Mouse (Mus musculus): ENCODE measurements around the gene Rgl3. TPM values are rescaled to one million over a fixed set of nuclear protein-coding genes. Genes with fewer than 3 reads are reported as not detected.

The Rgl3 gene
- polyA plus RNA-seq, 1 experiment from 2014 or later = 1.6 TPM

DNA sequence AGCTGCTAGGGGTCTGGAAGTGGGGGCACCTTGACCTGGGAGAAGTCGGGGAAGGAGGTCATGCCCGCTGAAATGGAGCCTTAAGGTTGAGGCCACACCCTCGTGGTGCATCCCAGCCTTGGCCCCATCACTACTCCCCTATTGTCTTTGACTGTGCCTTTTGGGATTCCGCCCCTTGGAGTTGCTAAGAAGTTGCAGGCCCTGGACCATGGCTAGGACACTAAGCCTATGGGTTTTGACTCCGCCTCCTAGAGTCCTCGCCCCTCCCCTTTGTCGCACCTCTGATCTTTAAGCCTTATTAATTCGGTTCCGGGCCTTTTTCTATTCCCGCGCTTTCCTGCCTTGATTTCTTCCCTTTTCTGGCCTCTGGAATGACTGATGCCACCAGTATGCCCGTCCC lies 45.6 kb downstream of the Rgl3 start:
- peaks cover 64% of the 10 kb centered on the region for H3K36me3 ChIP-seq
- ATAC-seq (ENCODE audit: low FRiP score) = no peak

DNA sequence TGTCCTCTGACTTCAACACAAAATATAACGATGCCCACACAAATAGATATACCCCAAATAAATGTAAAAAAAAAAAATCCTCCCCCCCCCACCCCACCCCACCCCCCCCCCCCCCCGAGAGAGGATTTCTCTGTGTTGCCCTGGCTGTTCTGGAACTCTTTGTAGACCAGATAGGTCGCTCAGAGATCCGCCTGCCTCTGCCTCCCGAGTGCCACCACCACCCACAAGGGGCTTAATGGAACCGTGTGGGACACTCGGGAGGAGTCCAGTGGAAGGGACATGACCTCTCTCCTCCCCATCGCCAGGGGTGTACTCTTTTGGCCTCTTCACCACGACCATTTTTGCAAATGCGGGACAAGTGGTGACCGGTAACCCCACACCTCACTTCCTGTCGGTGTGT lies 46.2 kb downstream of the Rgl3 start:
- Histone ChIP-seq H3K36me3 (peaks cover 60% of the 10 kb centered on the region), H3K27me3 (replicated peaks) (0 out of 2 replicates have a peak, but pooled peaks cover 5% of the 10 kb centered on the region)
- ATAC-seq (ENCODE audit: low FRiP score) = no peak

More for the DNA sequence above, 45.6 kb downstream of the Rgl3 start:
- 50% methylated on average over 12 of the region's 12 CpGs for WGBS
- peaks cover 12% of the 10 kb centered on the region for H3K4me1 ChIP-seq
- no peak overlapping the region for H3K4me3 ChIP-seq (replicated peaks)
- H3K9me3 ChIP-seq (replicated peaks) = no peaks in the 10 kb centered on the region
- no peak overlapping the region for H3K27ac ChIP-seq (replicated peaks)
- no peak overlapping the region for H3K9ac ChIP-seq (replicated peaks)
- 0 out of 2 replicates have a peak, but pooled peaks cover 5% of the 10 kb centered on the region for H3K27me3 ChIP-seq (replicated peaks)
- H3K4me2 ChIP-seq = no peak overlapping the region

DNA sequence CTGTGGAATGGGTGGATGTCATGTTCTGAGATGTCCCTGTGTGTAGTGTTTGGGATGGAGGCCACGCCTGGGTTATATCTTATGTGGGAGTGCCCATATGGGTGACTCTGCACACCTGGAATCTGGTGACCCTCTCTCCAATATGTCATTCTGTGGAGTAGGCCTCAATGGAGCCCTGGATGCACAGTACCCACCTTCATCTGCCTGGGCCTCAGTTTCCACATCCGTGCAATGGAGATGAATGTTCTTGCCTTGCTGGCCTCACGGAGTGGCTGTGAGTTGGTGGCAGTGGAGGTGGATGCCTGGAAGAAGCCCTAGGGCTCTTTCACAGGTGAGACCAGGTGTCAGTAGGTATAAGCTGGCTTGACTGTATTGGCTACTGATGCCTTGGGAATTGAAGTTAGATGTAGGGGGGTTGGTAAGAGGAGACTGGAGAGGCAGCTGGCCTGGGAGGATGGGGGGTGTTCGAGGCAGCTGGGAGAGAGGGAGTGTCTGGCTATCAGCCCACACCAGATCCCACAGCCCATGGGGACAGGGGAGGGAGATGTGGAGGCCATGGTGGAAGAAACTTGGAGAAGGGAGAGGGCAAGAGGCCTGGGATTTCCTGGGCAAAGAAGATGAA lies 50.9 kb downstream of the Rgl3 start:
- H3K4me3 ChIP-seq (replicated peaks) = peak overlapping the region; percentile 74
- no peak overlapping the region for H3K27ac ChIP-seq (replicated peaks)
- H3K9ac ChIP-seq (replicated peaks) = peak overlapping the region; percentile 88
- peak overlapping the region; percentile 65 for H3K4me2 ChIP-seq
- H3K36me3 ChIP-seq = peaks cover 28% of the 10 kb centered on the region
- H3K4me1 ChIP-seq = peaks cover 32% of the 10 kb centered on the region
- H3K27me3 ChIP-seq (replicated peaks) = no peaks in the 10 kb centered on the region
- 82% methylated on average over 4 of the region's 4 CpGs for WGBS
- no peak for ATAC-seq (ENCODE audit: low FRiP score)
- no peaks in the 10 kb centered on the region for H3K9me3 ChIP-seq (replicated peaks)

More for the DNA sequence above, 46.2 kb downstream of the Rgl3 start:
- WGBS = 79% methylated on average over 12 of the region's 12 CpGs
- no peaks in the 10 kb centered on the region for H3K9me3 ChIP-seq (replicated peaks)
- no peak overlapping the region for H3K27ac ChIP-seq (replicated peaks)
- no peak overlapping the region for H3K4me2 ChIP-seq
- H3K4me1 ChIP-seq = peaks cover 18% of the 10 kb centered on the region
- H3K9ac ChIP-seq (replicated peaks) = no peak overlapping the region
- H3K4me3 ChIP-seq (replicated peaks) = no peak overlapping the region

DNA sequence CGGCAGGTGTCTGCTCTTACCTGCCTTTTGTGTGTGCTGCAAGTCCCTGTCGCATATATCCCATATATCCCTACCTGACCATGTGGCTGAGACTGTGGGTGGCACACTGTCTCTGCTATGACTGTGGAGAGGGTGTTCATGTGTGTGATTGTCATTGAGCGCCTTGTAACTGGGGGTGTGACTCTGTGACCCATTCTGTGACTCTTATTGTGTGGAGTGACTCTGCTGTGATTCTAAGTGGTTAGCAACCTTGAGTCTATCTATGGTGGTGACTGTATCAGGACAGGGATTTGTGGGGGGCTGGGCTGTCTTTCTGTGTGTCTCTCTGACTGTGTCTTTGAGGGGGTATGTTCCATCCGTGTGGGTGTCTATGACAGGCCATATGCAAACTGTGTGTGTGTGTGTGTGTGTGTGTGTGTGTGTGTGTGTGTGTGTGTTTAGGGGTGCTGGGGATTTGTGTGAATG lies 51.5 kb downstream of the Rgl3 start:
- no peaks in the 10 kb centered on the region for H3K27me3 ChIP-seq (replicated peaks)
- peaks cover 28% of the 10 kb centered on the region for H3K36me3 ChIP-seq
- H3K4me1 ChIP-seq = peaks cover 32% of the 10 kb centered on the region
- peak overlapping the region; percentile 88; the same call in 1 of the 2 replicates for H3K27ac ChIP-seq (replicated peaks)
- no peaks in the 10 kb centered on the region for H3K9me3 ChIP-seq (replicated peaks)
- 64% methylated on average over 4 of the region's 4 CpGs for WGBS
- peak overlapping the region; percentile 74 for H3K4me3 ChIP-seq (replicated peaks)
- peak; percentile 18; the same call in 1 of the 2 replicates for ATAC-seq (ENCODE audit: low FRiP score)
- H3K4me2 ChIP-seq = peak overlapping the region; percentile 65
- peak overlapping the region; percentile 88 for H3K9ac ChIP-seq (replicated peaks)

DNA sequence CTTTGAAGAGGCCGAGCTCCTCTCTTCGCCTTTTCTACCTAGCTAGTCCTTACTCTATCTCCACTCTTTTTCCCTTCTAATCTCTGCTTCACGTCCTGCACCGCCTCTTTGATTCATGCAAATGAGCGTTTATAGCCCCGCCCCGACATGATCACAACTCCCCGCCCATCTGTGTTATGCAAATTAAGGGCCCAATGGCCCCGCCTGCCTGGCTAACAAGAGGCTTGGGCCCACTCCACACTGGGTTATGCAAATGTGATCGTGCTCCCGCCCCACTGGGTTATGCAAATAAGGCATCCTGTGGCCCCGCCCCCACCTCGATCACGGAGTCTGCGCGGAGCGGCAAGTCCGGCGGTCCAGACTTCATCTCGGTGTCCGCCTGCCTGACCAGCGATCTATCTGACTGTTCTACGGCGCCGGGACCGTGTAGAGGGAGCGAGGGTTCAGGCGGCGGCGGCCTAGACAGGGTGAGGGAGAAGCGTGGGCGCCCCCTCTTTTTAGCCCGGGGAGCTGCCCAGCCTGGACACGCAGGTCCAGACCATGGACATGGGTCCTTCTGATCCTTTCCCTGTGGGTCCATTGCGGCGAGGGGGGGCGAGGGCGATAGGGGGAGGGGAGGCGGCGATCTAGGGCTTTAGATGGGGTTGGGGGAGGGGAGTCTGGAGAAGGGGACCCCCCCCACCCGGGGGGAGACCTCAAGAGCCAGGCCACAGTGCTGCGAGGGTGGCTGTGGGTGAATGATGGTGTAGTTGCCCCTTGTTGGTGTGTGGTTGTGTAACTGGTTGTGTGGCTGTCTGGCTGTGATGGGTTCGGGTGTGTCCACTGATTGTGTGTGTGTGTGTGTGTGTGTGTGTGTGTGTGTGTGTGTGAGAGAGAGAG lies 52.3 kb downstream of the Rgl3 start, which contains the start of gene Plppr2:
TSS of gene Plppr2 (plus strand) at position 342 of the 879 bp plus-strand sequence.
- H3K4me1 ChIP-seq = peaks cover 32% of the 10 kb centered on the region
- peak within 1 kb of the TSS; percentile 88 for H3K9ac ChIP-seq (replicated peaks)
- peak within 1 kb of the TSS; percentile 65 for H3K4me2 ChIP-seq
- no peaks in the 10 kb centered on the region for H3K27me3 ChIP-seq (replicated peaks)
- peaks cover 21% of the 10 kb centered on the region for H3K36me3 ChIP-seq
- under 1% methylated on average over 42 of the region's 43 CpGs for WGBS
- peak within 1 kb of the TSS; percentile 74 for H3K4me3 ChIP-seq (replicated peaks)
- H3K9me3 ChIP-seq (replicated peaks) = no peaks in the 10 kb centered on the region
- peak within 1 kb of the TSS; percentile 88 for H3K27ac ChIP-seq (replicated peaks)
- ATAC-seq (ENCODE audit: low FRiP score) = peak; percentile 96

DNA sequence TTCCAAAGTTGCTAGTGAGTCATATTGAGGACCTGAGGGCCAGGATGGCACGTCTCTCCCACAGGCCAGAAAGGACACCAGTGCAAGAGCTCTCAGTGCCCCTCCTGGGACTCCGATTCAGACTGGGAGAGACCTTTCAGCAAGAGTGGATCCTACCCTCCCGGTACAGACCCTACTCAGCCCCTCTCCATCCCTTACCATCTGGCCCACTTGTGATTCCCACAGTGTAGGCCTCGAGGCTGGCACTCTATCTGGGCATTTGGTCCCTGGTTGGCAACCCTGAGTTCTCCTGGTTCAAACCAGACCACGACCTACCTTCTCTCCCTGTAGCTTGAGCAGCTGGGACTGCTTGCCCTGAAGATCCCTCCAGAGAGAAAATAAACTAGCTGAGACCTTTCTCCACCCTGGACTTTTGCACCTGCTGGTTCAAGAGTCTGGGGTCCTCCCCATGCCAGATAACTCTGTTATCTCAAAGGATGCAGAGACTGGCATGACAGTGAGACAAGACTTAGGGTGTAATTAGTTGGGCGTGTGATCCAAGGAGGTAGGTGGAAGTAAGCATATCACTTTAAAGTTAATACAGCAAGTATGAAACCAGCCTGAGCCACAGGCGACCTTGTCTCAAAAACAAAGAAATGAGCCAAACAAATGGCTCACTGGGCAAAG lies 53.6 kb downstream of the Rgl3 start:
- no peak for ATAC-seq (ENCODE audit: low FRiP score)
- H3K36me3 ChIP-seq = peaks cover 11% of the 10 kb centered on the region; the same call in 1 of the 2 replicates
- no peak overlapping the region for H3K9ac ChIP-seq (replicated peaks)
- H3K4me2 ChIP-seq = peak overlapping the region; percentile 65
- peak overlapping the region; percentile 88; the same call in 1 of the 2 replicates for H3K27ac ChIP-seq (replicated peaks)
- H3K9me3 ChIP-seq (replicated peaks) = no peaks in the 10 kb centered on the region
- H3K4me1 ChIP-seq = peaks cover 32% of the 10 kb centered on the region
- H3K27me3 ChIP-seq (replicated peaks) = no peaks in the 10 kb centered on the region
- peak overlapping the region; percentile 74; the same call in 1 of the 2 replicates for H3K4me3 ChIP-seq (replicated peaks)
- WGBS = 82% methylated on average over 7 of the region's 7 CpGs

DNA sequence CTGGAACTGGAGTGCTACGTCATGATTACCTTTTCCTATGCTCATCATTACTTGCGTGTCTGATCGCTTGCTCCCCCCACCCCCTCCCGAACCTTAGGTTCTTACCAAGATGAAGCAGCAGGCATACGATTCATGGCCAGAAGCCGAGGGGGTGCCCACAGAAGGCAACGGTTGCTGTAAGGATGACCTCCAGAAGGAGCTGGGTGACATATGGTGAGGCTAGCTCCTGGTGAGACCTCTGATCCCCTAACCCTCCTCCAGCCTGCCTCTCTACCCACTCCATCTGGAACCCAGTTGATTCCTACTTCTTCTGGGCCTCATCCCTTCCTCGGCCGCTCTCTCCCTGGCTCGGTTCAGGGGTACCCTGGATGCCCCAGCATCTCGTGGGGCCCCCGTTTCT lies 55.2 kb downstream of the Rgl3 start:
- Histone ChIP-seq H3K9ac (replicated peaks) (no peak overlapping the region), H3K9me3 (replicated peaks) (no peaks in the 10 kb centered on the region), H3K4me2 (no peak overlapping the region), H3K4me1 (peaks cover 27% of the 10 kb centered on the region), H3K27me3 (replicated peaks) (no peaks in the 10 kb centered on the region), H3K36me3 (0 out of 2 replicates have a peak, but pooled peaks cover 3% of the 10 kb centered on the region), H3K27ac (replicated peaks) (no peak overlapping the region), H3K4me3 (replicated peaks) (no peak overlapping the region)
- ATAC-seq (ENCODE audit: low FRiP score) = no peak
- 90% methylated on average over 12 of the region's 12 CpGs for WGBS

DNA sequence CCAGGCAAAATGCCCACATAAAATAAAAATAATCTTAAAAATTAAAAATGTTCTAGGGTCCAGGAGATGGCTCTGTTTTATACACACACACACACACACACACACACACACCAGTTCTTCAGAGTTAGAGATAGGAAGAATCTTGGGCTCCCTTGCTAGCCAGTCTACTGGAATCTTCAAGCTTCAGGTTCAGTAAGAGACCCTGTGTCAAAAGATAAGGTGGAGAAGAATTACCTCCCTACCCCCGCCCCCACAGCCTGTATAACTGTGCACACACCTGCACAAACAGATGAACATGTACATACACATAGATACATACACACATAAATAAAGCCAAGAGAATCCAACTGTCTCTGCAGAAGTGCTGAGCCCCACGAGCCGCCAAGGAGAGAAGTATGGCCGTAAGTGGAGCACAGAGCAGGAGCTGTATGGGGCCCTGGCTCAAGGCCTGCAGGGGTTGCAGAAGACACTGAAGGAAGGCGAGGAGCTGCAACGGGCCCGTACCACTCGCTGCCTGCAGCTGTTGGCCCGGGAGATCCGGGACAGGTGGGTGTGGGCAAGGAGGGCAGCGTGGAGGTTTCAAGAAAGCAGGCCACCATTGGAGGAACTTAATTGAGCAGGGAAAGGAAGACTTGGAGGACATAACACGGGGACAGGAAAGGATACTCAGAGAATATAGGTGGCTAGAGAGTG lies 56.7 kb downstream of the Rgl3 start:
- WGBS = 65% methylated on average over 12 of the region's 12 CpGs
- H3K4me2 ChIP-seq = no peak overlapping the region
- no peak overlapping the region for H3K27ac ChIP-seq (replicated peaks)
- no peak overlapping the region for H3K4me3 ChIP-seq (replicated peaks)
- no peaks in the 10 kb centered on the region for H3K9me3 ChIP-seq (replicated peaks)
- no peaks in the 10 kb centered on the region for H3K36me3 ChIP-seq
- H3K4me1 ChIP-seq = peaks cover 17% of the 10 kb centered on the region
- ATAC-seq (ENCODE audit: low FRiP score) = no peak
- no peak overlapping the region for H3K9ac ChIP-seq (replicated peaks)
- no peaks in the 10 kb centered on the region for H3K27me3 ChIP-seq (replicated peaks)

DNA sequence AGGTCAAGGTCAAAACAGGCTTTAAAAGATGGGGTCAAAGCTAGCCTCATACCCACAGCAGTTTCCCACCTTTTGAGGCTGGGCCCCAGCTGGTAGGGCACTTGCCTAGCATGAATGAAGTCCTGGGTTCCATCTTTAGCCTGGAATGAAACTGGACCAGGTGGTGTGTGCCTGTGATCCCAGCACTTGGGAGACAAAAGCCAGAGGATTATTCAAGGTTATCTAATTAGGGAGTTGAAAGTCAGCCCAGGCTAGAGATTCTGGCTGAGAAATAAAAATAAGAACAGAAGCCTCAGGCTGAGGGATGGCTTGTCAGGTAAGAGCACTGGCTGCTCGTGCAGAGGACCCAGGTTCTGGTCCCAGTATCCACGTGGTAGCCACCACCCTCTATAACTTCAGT lies 57.2 kb downstream of the Rgl3 start:
- H3K27ac ChIP-seq (replicated peaks) = no peak overlapping the region
- no peaks in the 10 kb centered on the region for H3K36me3 ChIP-seq
- 64% methylated on average over 2 of the region's 2 CpGs for WGBS
- no peaks in the 10 kb centered on the region for H3K9me3 ChIP-seq (replicated peaks)
- H3K9ac ChIP-seq (replicated peaks) = no peak overlapping the region
- ATAC-seq (ENCODE audit: low FRiP score) = no peak
- no peak overlapping the region for H3K4me3 ChIP-seq (replicated peaks)
- H3K4me2 ChIP-seq = no peak overlapping the region
- no peaks in the 10 kb centered on the region for H3K27me3 ChIP-seq (replicated peaks)
- peaks cover 17% of the 10 kb centered on the region for H3K4me1 ChIP-seq

DNA sequence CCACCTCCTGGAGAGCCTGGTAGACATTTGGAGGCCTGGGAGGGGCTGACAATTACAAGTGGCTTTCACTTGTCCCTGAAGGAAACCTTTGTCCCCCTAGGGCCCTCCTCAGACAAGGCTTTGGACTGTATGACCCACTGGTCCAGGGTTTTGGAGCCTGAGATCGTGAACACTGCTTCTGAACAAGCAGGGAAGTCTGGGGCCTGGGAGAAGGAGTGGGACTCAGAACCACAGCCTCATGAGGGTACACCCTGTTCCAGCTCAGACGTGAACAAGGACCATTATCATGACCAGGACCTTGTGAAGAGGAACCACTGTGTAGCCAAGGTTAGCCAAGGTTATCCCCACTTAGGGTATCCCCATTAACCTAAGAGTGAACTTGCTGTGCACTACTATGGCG lies 60.0 kb downstream of the Rgl3 start:
- Histone ChIP-seq H3K27ac (replicated peaks) (no peak overlapping the region), H3K9ac (replicated peaks) (no peak overlapping the region), H3K4me1 (peaks cover 18% of the 10 kb centered on the region), H3K4me2 (no peak overlapping the region), H3K27me3 (replicated peaks) (no peaks in the 10 kb centered on the region), H3K4me3 (replicated peaks) (no peak overlapping the region), H3K9me3 (replicated peaks) (no peaks in the 10 kb centered on the region), H3K36me3 (no peaks in the 10 kb centered on the region)
- 82% methylated on average over 3 of the region's 3 CpGs for WGBS
- no peak for ATAC-seq (ENCODE audit: low FRiP score)

Data from neural tube, embryonic 15.5 days (tissue).